Comparison of ENCODE assay signal across 9 mouse cellular contexts in genomic region chr4:122891597-122891996, GRCm38 (mm10). TPM values are rescaled to one million over a fixed set of nuclear protein-coding genes. Genes with fewer than 3 reads are reported as not detected.
A peak's percentile ranks its signal among the peaks of the same experiment; 100 is the strongest.
DNase-seq lines count a peak whose midpoint lies in the region; ATAC-seq lines count a peak whose summit lies in the region.
"Had no signal": no experiment of that assay in that cellular context is flagged by ENCODE, and none has a peak within 500 bp of the region (broad histone marks: within the 10 kb centered on the region; RNA-seq: fewer than 3 reads in every experiment).

No protein-coding gene starts in this region.

- DNase-seq in heart, adult 8-10 months (ENCODE audit: low spot score), result no peak
- DNase-seq in neural tube, embryonic 10.5 days (ENCODE audit: extremely low spot score, low spot score), result no peak
- no peak for DNase-seq in hindbrain, embryonic 14.5 days (ENCODE audit: low spot score)
- DNase-seq in gastrocnemius, postnatal 14 days, result no peak

- H3K9ac ChIP-seq in heart, embryonic 14.5 days (ENCODE audit: low read length), result no peak overlapping the region
- H3K9ac ChIP-seq in neural tube, embryonic 13.5 days, result no peak overlapping the region
- H3K9ac ChIP-seq in hindbrain, embryonic 14.5 days, result no peak overlapping the region
- no peak overlapping the region for H3K9ac ChIP-seq in neural tube, embryonic 15.5 days (replicated peaks)
- H3K9ac ChIP-seq: limb, embryonic 13.5 days had no signal

- H3K27me3 ChIP-seq in heart, embryonic 14.5 days (ENCODE audit: control insufficient read depth, insufficient read depth, low read length), result no peaks in the 10 kb centered on the region
- no peaks in the 10 kb centered on the region for H3K27me3 ChIP-seq in neural tube, embryonic 13.5 days
- H3K27me3 ChIP-seq in hindbrain, embryonic 14.5 days (ENCODE audit: control insufficient read depth, insufficient read depth, low read length), result no peaks in the 10 kb centered on the region
- no peaks in the 10 kb centered on the region for H3K27me3 ChIP-seq in neural tube, embryonic 15.5 days (replicated peaks)
- H3K27me3 ChIP-seq: limb, embryonic 13.5 days had no signal

- H3K4me3 ChIP-seq in heart, embryonic 14.5 days (ENCODE audit: control insufficient read depth in 1 of 2, insufficient read depth in 1 of 2, low read depth in 1 of 2, low read length in 2 of 2), result no peak overlapping the region
- no peak overlapping the region for H3K4me3 ChIP-seq in neural tube, embryonic 13.5 days
- no peak overlapping the region for H3K4me3 ChIP-seq in hindbrain, embryonic 14.5 days (replicated peaks; ENCODE audit: low read length)
- H3K4me3 ChIP-seq in neural tube, embryonic 15.5 days (replicated peaks), result no peak overlapping the region
- H3K4me3 ChIP-seq: limb, embryonic 13.5 days had no signal

- no peak for ATAC-seq in heart, embryonic 14.5 days (ENCODE audit: insufficient number of reproducible peaks, insufficient read depth, low FRiP score, low read depth)
- no peak for ATAC-seq in neural tube, embryonic 13.5 days (ENCODE audit: low read depth)
- no peak for ATAC-seq in hindbrain, embryonic 14.5 days (ENCODE audit: low FRiP score)
- ATAC-seq in neural tube, embryonic 15.5 days (ENCODE audit: low FRiP score), result no peak
- no peak for ATAC-seq in erythroblast, adult 5-6 weeks (replicated peaks; ENCODE audit: low FRiP score, poor library complexity, severe bottlenecking)

- 0 out of 2 replicates have a peak overlapping the region, but pooled peaks have one; percentile 21 for H3K4me2 ChIP-seq in heart, embryonic 14.5 days (ENCODE audit: low read length)
- no peak overlapping the region for H3K4me2 ChIP-seq in neural tube, embryonic 13.5 days
- no peak overlapping the region for H3K4me2 ChIP-seq in hindbrain, embryonic 14.5 days (replicated peaks)
- no peak overlapping the region for H3K4me2 ChIP-seq in neural tube, embryonic 15.5 days
- H3K4me2 ChIP-seq: limb, embryonic 13.5 days had no signal

- peak overlapping the region in 1 of 2 experiments; percentile 71; a peak in 2 of 4 replicates for H3K27ac ChIP-seq in heart, embryonic 14.5 days (replicated peaks in 1 of 2; ENCODE audit: control insufficient read depth in 1 of 2, insufficient read depth in 1 of 2, low read depth in 2 of 2, low read length in 2 of 2)
- H3K27ac ChIP-seq in neural tube, embryonic 13.5 days (replicated peaks), result peak overlapping the region; percentile 49
- peak overlapping the region; percentile 66 for H3K27ac ChIP-seq in hindbrain, embryonic 14.5 days
- H3K27ac ChIP-seq in neural tube, embryonic 15.5 days (replicated peaks), result peak overlapping the region; percentile 4; the same call in 1 of the 2 replicates
- H3K27ac ChIP-seq: limb, embryonic 13.5 days had no signal

- intact Hi-C loops in gastrocnemius, postnatal 14 days (cut with DNase I; ENCODE audit: low total_unique reads), result loop anchor here (10.0 kb wide), 1 partner anchor 193 kb away; no protein-coding TSS in a partner anchor

- no peaks in the 10 kb centered on the region for H3K9me3 ChIP-seq in heart, embryonic 14.5 days (ENCODE audit: control insufficient read depth, low read length)
- H3K9me3 ChIP-seq in neural tube, embryonic 13.5 days, result no peaks in the 10 kb centered on the region
- H3K9me3 ChIP-seq in hindbrain, embryonic 14.5 days (ENCODE audit: control insufficient read depth, low read length), result no peaks in the 10 kb centered on the region
- H3K9me3 ChIP-seq in neural tube, embryonic 15.5 days (replicated peaks), result no peaks in the 10 kb centered on the region
- H3K9me3 ChIP-seq: limb, embryonic 13.5 days had no signal

- no peaks in the 10 kb centered on the region for H3K36me3 ChIP-seq in heart, embryonic 14.5 days (ENCODE audit: control insufficient read depth, insufficient read depth, low read length)
- no peaks in the 10 kb centered on the region for H3K36me3 ChIP-seq in neural tube, embryonic 13.5 days
- H3K36me3 ChIP-seq in hindbrain, embryonic 14.5 days (replicated peaks; ENCODE audit: control insufficient read depth, insufficient read depth), result no peaks in the 10 kb centered on the region
- H3K36me3 ChIP-seq in neural tube, embryonic 15.5 days, result no peaks in the 10 kb centered on the region
- H3K36me3 ChIP-seq: limb, embryonic 13.5 days had no signal

- WGBS in heart, embryonic 14.5 days, result 31% methylated on average over 1 of the region's 1 CpGs
- 11% methylated on average over 1 of the region's 1 CpGs for WGBS in neural tube, embryonic 13.5 days
- WGBS in hindbrain, embryonic 14.5 days, result 8% methylated on average over 1 of the region's 1 CpGs
- 16% methylated on average over 1 of the region's 1 CpGs for WGBS in neural tube, embryonic 15.5 days

- H3K4me1 ChIP-seq in heart, embryonic 14.5 days (ENCODE audit: control insufficient read depth in 2 of 2, insufficient read depth in 2 of 2, low read length in 2 of 2), result peaks cover 8 to 19% of the 10 kb centered on the region in 2 experiments
- H3K4me1 ChIP-seq in neural tube, embryonic 13.5 days (replicated peaks), result peaks cover 17% of the 10 kb centered on the region
- peaks cover 6% of the 10 kb centered on the region; the same call in 1 of the 2 replicates for H3K4me1 ChIP-seq in hindbrain, embryonic 14.5 days (replicated peaks; ENCODE audit: control insufficient read depth, insufficient read depth, low read length)
- peaks cover 18% of the 10 kb centered on the region for H3K4me1 ChIP-seq in neural tube, embryonic 15.5 days

RNA-seq across cellular contexts. Expression of gene Cap1, which starts 5.7 kb away (rescaled TPM):
- polyA plus RNA-seq in heart, embryonic 14.5 days (2014; fragmentation: Nextera tagmentation; extraction: Ambion mirVana), result 47.2 and 48.6 TPM in 2 replicates
- total RNA-seq in heart, adult 8-10 months (2022), result 10 to 100 TPM; 38.4 to 47.9 (median 42.1) TPM
- polyA plus RNA-seq in neural tube, embryonic 13.5 days (2015; fragmentation: Nextera tagmentation; extraction: Ambion mirVana), result 69.2 and 75.5 TPM in 2 replicates
- 71.9 and 76.7 TPM in 2 replicates for polyA plus RNA-seq in hindbrain, embryonic 14.5 days (2014; fragmentation: Nextera tagmentation; extraction: Ambion mirVana)
- 73.5 and 78.6 TPM in 2 replicates for polyA plus RNA-seq in neural tube, embryonic 15.5 days (2015; fragmentation: Nextera tagmentation; extraction: Ambion mirVana)
- 10 to 100 TPM; 33.4 to 39.2 TPM for total RNA-seq in gastrocnemius, postnatal 14 days (2021)
- 77.8 and 106 TPM in 2 replicates for total RNA-seq in erythroblast, adult 5-6 weeks (2015; ENCODE audit: low replicate concordance)
- total RNA-seq in erythroblast, adult 5-6 weeks (2017; ENCODE audit: low replicate concordance), result 76.8 and 86.9 TPM in 2 replicates

RNA-seq across cellular contexts. Expression of gene Ppt1, which starts 55.6 kb away (rescaled TPM):
- 69.3 and 74.3 TPM in 2 replicates for polyA plus RNA-seq in heart, embryonic 14.5 days (2014; fragmentation: Nextera tagmentation; extraction: Ambion mirVana)
- total RNA-seq in heart, adult 8-10 months (2022), result 10 to 100 TPM; 44.1 to 52.8 (median 49.1) TPM
- 84.0 and 87.9 TPM in 2 replicates for polyA plus RNA-seq in neural tube, embryonic 13.5 days (2015; fragmentation: Nextera tagmentation; extraction: Ambion mirVana)
- 83.7 and 84.4 TPM in 2 replicates for polyA plus RNA-seq in hindbrain, embryonic 14.5 days (2014; fragmentation: Nextera tagmentation; extraction: Ambion mirVana)
- polyA plus RNA-seq in neural tube, embryonic 15.5 days (2015; fragmentation: Nextera tagmentation; extraction: Ambion mirVana), result 97.0 and 121 TPM in 2 replicates
- total RNA-seq in gastrocnemius, postnatal 14 days (2021), result 10 to 100 TPM; 16.3 to 17.2 TPM
- total RNA-seq in erythroblast, adult 5-6 weeks (2015; ENCODE audit: low replicate concordance), result 33.6 and 48.4 TPM in 2 replicates
- 12.9 and 14.9 TPM in 2 replicates for total RNA-seq in erythroblast, adult 5-6 weeks (2017; ENCODE audit: low replicate concordance)
